Mouse (Mus musculus) heart, adult 2 months (tissue): ENCODE data around the gene Bbs1. TPM values are rescaled to one million over a fixed set of nuclear protein-coding genes. Genes with fewer than 3 reads are reported as not detected.
A peak's percentile ranks its signal among the peaks of the same experiment; 100 is the strongest.
"Not testable (repeated sequence)": the region's sequence is repeated elsewhere in the genome, so short reads cannot be mapped to it uniquely, and the experiment has no call there.

Experiments
- DNase-seq, 2 experiments: peaks; one replicate each; pipeline ENCODE4 v3.0.0; 2021
- H3K27ac ChIP-seq: fragments of 200-600 bp; 2 replicates; pipeline ENCODE4 v1.8.1; 2022
- H3K27me3 ChIP-seq: fragments of 200-500 bp; 2 replicates; pipeline ENCODE4 v1.6.1; 2012; ENCODE audit warnings: mild to moderate bottlenecking, low read length, inconsistent platforms, mixed read lengths; ENCODE audit not compliant: control insufficient read depth, insufficient read depth
- H3K36me3 ChIP-seq: fragments of 200-500 bp; 2 replicates; pipeline ENCODE4 v1.6.1; 2012; ENCODE audit warnings: low read length, inconsistent platforms; ENCODE audit not compliant: control insufficient read depth, insufficient read depth
- H3K4me1 ChIP-seq: fragments of 200-500 bp; 2 replicates; pipeline ENCODE4 v1.6.1; 2011; ENCODE audit warnings: low read length; ENCODE audit not compliant: control insufficient read depth, insufficient read depth
- H3K4me3 ChIP-seq: fragments of 200-600 bp; 2 replicates; pipeline ENCODE4 v1.8.1; 2022
- H3K79me2 ChIP-seq: fragments of 200-500 bp; replicated peaks from 2 replicates; pipeline ENCODE4 v1.6.1; 2012; ENCODE audit warnings: mild to moderate bottlenecking, inconsistent platforms, low read length, moderate library complexity, mixed read lengths; ENCODE audit not compliant: control insufficient read depth, insufficient read depth
- H3K9ac ChIP-seq: fragments of 200-500 bp; 2 replicates; pipeline ENCODE4 v1.6.1; 2012; ENCODE audit warnings: low read depth, mild to moderate bottlenecking, control low read depth, inconsistent platforms, low read length, mixed read lengths
- CTCF ChIP-seq: fragments of 200-600 bp; IDR thresholded peaks from 2 replicates; pipeline ENCODE4 v1.8.1; 2022; ENCODE audit warnings: antibody characterized with exemption, mild to moderate bottlenecking, moderate library complexity
- EP300 ChIP-seq: fragments of 200-500 bp; IDR thresholded peaks from 2 replicates; pipeline ENCODE4 v1.6.1; 2011; ENCODE audit warnings: low read depth, low read length, control low read depth; ENCODE audit not compliant: insufficient read depth
- POLR2A ChIP-seq: fragments of 200-500 bp; IDR thresholded peaks from 2 replicates; pipeline ENCODE4 v1.6.1; 2011; ENCODE audit warnings: mild to moderate bottlenecking, low read depth, low read length, control low read depth; ENCODE audit not compliant: insufficient read depth
- WGBS: fragments of 180-500 bp; shearing (Covaris S2); methylation state at CpG from one replicate; pipeline ENCODE4 v1.1.7; 2018; 5-methylcytosine and 5-hydroxymethylcytosine counted together
- intact Hi-C: fragments of 180-260 bp; cut with DNase I; formaldehyde crosslinking; loops from one replicate; pipeline ENCODE4 v1.15.1; 2025
- polyA plus RNA-seq: library from polyadenylated mRNA; depleted of rRNA; stranded (reverse); fragments of >200 nt; gene quantifications from 2 replicates; pipeline ENCODE4 v1.2.3, GENCODE M21; 2012
- total RNA-seq, 2 experiments: library from RNA; stranded (reverse); gene quantifications; 2 replicates each; pipeline ENCODE4 v1.2.3; 2021

Gene Bbs1
- total and polyA plus RNA-seq, 3 experiments = 2.3 to 4.5 (median 3.5) TPM

DNA sequence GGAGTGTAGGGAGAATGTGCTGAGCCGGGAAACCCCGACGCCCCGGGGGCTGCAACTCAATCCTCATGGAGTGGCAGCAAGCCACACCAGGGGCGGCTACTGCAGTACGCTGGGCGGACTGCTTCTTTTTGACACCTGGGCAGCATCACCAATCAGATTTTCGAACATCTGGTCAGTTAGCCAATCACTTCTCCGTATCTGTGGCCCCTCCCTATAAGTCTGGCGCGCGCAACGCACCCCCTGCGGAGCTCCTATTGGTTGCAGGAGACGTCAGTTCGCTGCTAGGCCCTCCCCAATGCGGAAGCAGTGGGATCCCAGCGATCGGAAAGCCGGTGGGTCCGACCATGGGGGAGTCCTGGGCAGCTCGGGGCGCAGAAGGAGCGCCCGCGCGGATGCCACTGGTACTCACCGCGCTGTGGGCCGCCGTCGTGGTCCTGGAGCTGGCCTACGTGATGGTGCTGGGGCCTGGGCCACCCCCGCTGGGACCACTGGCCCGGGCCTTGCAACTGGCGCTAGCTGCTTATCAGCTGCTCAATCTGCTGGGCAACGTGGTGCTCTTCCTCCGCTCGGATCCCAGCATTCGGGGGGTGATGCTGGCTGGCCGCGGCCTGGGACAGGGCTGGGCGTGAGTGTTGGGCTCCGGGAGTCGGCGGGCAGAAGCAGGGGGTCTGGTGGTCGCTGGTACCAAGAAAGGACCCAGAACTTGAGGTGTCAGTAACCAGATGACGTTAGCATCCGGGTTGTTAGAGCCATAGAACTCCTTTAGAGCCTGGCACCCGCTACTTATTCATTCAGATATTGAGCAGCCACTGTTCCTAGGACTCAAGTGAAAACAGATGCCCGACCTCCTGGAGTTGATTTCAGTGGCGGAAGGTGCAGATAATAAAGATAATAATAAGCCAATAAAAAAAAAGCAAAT lies 27.8 kb downstream of the Bbs1 start, which contains the start of gene Zdhhc24:
Gene Zdhhc24 (plus strand): TSS at position 264 of the 919 bp plus-strand sequence.
- intact Hi-C loops = loop anchor here (2.0 kb wide), 1 partner anchor 24 kb away; the partner anchor contains the start of gene Ctsf
- Histone ChIP-seq H3K4me3 (peak within 1 kb of the TSS; percentile 96), H3K9ac (peak within 1 kb of the TSS; percentile 88), H3K27ac (peak within 1 kb of the TSS; percentile 66), H3K79me2 (no peaks in the 10 kb centered on the region; the same call in 1 of the 2 replicates), H3K4me1 (no peaks in the 10 kb centered on the region), H3K36me3 (no peaks in the 10 kb centered on the region), H3K27me3 (no peaks in the 10 kb centered on the region)
- 1% methylated on average over 52 of the region's 52 CpGs for WGBS
- DNase-seq = peak; percentile 95 to 98
- TF ChIP-seq CTCF (no peak), EP300 (no peak), POLR2A (0 out of 2 replicates have a peak, but pooled peaks have one; percentile 34)

GRCm38 (mm10) chr19:4877785-4878184 lies 28.6 kb downstream of the Bbs1 start, which contains the start of gene Actn3:
Gene Actn3, minus strand, starts transcription at chr19:4877909.
- peak within 1 kb of the TSS; percentile 66 for H3K27ac ChIP-seq
- H3K79me2 ChIP-seq = no peaks in the 10 kb centered on the region; the same call in 1 of the 2 replicates
- H3K36me3 ChIP-seq = no peaks in the 10 kb centered on the region
- no peak for TF ChIP-seq POLR2A
- TF ChIP-seq CTCF = no peak
- DNase-seq = peak; percentile 42 to 58
- intact Hi-C loops = loop anchor here (2.0 kb wide), 1 partner anchor 23 kb away; the partner anchor contains the start of gene Ctsf
- peak within 1 kb of the TSS; percentile 96 for H3K4me3 ChIP-seq
- H3K27me3 ChIP-seq = no peaks in the 10 kb centered on the region
- 4% methylated on average over 17 of the region's 17 CpGs for WGBS
- H3K4me1 ChIP-seq = no peaks in the 10 kb centered on the region
- H3K9ac ChIP-seq = peak within 1 kb of the TSS; percentile 88

- TF ChIP-seq POLR2A (no peak), CTCF (no peak), EP300 (no peak)
- H3K79me2 ChIP-seq = no peaks in the 10 kb centered on the region; the same call in 1 of the 2 replicates
- DNase-seq = no peak
- no peak overlapping the region for H3K27ac ChIP-seq
- H3K36me3 ChIP-seq = no peaks in the 10 kb centered on the region
- 66% methylated on average over 3 of the region's 3 CpGs for WGBS
- no peak overlapping the region for H3K9ac ChIP-seq
- H3K4me3 ChIP-seq = no peak overlapping the region
- intact Hi-C loops = no loop called here
- H3K4me1 ChIP-seq = no peaks in the 10 kb centered on the region
- no peaks in the 10 kb centered on the region for H3K27me3 ChIP-seq
Observed at GRCm38 (mm10) chr19:4876755-4877154, 29.7 kb downstream of the Bbs1 start.

DNA sequence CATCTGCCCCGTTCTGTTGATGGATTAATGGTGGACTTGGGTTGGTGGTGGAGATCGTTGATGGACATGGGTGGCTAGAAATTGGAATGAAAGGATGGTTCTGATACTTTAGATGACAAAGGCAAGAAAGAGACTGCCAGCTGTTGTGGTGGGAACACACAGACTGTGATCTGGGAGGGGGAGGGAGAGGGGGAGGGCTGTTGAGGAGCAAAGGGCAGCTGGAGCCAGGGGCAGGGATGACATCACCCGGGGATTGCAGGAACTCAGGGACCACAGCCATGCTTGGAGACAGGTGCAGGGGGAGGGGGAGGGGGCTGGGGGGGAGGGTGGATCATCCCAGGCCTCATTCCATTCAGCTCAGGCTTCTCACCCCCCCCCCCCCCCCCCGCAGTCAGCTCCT lies 30.2 kb downstream of the Bbs1 start:
- H3K79me2 ChIP-seq = no peaks in the 10 kb centered on the region; the same call in 1 of the 2 replicates
- intact Hi-C loops = no loop called here
- WGBS = 56% methylated on average over 4 of the region's 4 CpGs
- H3K4me3 ChIP-seq = no peak overlapping the region
- no peak for DNase-seq
- no peaks in the 10 kb centered on the region for H3K27me3 ChIP-seq
- no peaks in the 10 kb centered on the region for H3K36me3 ChIP-seq
- no peak overlapping the region for H3K9ac ChIP-seq
- H3K27ac ChIP-seq = no peak overlapping the region
- TF ChIP-seq EP300 (no peak), CTCF (no peak), POLR2A (no peak)
- H3K4me1 ChIP-seq = no peaks in the 10 kb centered on the region

DNA sequence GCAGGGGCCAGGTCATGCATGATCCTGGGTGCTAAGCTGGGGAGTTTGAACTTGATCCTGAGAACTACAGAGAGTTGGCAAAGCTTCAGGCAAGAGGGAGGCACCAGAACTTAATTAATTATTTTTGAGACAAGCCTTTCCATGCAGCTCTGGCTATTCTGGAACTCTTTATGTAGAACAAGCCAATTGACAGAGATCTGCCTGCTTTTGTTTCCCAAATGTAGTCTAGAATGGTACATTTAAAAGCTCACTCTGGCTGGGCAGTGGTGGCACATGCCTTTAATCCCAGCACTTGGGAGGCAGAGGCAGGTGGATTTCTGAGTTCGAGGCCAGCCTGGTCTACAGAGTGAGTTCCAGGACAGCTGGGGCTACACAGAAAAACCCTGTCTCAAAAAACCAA lies 31.8 kb downstream of the Bbs1 start:
- H3K4me3 ChIP-seq, H3K27ac ChIP-seq, H3K9ac ChIP-seq, DNase-seq, H3K36me3 ChIP-seq, intact Hi-C loops, H3K79me2 ChIP-seq, H3K27me3 ChIP-seq, H3K4me1 ChIP-seq: not testable (repeated sequence)
- 81% methylated on average over 1 of the region's 1 CpGs for WGBS

GRCm38 (mm10) chr19:4865147-4865546 lies 41.3 kb downstream of the Bbs1 start:
- intact Hi-C loops = no loop called here
- WGBS = 3% methylated on average over 17 of the region's 17 CpGs
- no peak overlapping the region for H3K9ac ChIP-seq
- TF ChIP-seq EP300 (no peak), POLR2A (no peak), CTCF (no peak)
- no peak overlapping the region for H3K4me3 ChIP-seq
- H3K36me3 ChIP-seq = no peaks in the 10 kb centered on the region
- no peaks in the 10 kb centered on the region for H3K79me2 ChIP-seq
- no peaks in the 10 kb centered on the region for H3K4me1 ChIP-seq
- no peak for DNase-seq
- no peaks in the 10 kb centered on the region for H3K27me3 ChIP-seq
- no peak overlapping the region for H3K27ac ChIP-seq
